Mouse (Mus musculus) testis, postnatal 14 days (tissue): ENCODE results near the gene Lrig1.

Experiments
- DNase-seq: peaks from one replicate; pipeline ENCODE4 v3.0.0; 2021; ENCODE audit warnings: low spot score

Gene Lrig1

GRCm38 (mm10) chr6:94698509-94699172, 1.3 kb downstream of the Lrig1 start:
- DNase-seq, result no peak

- DNase-seq, result no peak
Measured at GRCm38 (mm10) chr6:94697423-94697822, 2.5 kb downstream of the Lrig1 start.

- DNase-seq, result no peak
Measured at GRCm38 (mm10) chr6:94696182-94697080, 3.5 kb downstream of the Lrig1 start.

DNA sequence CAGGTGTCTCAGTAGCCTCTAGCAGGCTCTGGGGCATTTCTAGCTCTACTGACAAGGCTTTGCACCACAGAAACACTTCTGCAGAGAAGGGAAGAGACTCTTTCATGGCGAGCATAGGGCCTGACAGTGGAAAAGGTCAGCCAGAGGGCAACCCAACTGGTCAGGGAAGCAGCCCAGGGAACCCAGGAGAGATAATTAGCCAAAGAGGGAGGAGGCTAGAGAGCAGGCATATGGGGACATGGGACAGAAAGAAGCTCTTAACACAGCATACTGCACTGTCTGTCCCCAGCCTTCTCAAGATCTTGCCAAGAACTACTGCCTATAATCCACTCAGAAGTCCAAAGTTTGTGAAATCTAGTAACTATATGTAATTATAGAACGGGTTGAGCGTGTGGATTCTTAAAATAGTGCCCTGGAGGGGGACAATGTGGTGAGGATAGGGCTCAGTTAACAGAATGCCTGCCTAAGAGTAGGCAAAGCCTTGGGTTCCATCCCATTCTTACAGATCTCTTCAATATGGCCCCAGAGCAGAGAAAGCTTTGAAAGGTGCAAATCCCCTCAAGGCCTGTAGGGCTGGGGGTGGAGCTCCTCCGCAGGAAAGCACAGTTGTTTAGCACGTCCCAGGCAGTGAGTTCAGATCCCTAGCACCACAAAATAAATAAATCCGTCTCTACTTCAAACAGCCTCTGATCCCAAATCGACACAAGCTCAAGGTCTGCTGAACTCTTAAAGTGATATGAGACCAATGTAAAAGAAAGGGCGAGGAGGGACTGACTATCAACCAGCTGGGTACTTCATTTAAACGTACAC, 4.6 kb downstream of the Lrig1 start:
- DNase-seq, result no peak

- no peak for DNase-seq
Measured at GRCm38 (mm10) chr6:94694481-94694880, 5.5 kb downstream of the Lrig1 start.

DNA sequence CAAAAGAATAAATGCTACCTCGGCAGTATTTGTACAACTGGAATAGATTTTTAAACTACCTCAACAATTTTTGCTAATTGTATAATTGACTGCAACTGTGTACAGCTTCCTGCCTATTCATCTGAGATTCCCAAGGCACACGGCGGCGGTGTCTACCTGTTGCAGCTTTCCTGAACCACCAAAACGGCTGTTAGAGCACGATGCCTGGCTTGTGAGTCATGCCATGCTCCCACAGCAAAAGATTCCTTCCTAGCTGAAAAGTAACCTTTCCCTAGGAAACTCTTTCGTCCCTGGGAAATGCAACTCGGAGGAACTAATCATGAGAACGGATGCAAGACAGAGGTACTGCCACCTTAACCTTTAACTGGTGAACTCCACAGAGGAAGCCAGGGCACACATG, 6.9 kb downstream of the Lrig1 start:
- no peak for DNase-seq

DNA sequence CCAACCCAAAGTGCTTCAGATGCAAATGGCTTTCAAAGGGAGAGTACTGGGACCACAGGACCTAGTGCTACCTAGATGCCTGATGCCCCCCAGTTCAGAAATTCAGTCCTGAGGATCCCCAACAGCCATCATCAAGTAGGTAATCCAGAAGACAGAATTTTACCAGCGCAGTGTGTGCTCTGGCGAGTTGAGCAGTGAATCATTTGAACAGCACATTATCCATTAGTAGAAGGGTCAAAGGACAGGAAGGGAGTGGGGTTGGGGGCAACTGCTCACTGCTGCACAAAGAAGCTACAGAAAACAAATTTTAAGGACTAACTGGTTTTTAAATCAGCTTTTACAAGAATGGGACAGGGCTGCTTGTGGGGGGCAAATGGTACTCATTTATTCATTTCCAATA, 8.0 kb downstream of the Lrig1 start:
- no peak for DNase-seq

DNA sequence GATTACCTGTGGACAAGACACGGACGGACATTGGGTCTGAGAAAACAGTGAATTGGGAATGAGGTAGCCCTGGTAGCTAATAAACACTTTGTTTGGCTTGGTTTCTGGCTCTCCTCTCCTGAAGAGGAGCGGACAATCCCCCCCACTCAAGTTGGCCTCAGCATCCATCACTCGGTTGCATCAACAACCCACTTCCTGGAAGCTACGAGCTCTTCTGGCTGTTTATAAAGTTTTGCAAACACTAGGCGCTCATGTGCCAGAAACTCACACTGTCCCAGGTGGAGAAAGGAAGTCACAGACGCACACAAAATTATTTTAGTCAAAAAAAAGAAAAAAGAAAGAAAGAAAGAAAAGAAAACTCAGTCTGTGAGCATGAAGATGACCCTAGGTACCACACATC, 9.7 kb downstream of the Lrig1 start:
- DNase-seq, result no peak

DNA sequence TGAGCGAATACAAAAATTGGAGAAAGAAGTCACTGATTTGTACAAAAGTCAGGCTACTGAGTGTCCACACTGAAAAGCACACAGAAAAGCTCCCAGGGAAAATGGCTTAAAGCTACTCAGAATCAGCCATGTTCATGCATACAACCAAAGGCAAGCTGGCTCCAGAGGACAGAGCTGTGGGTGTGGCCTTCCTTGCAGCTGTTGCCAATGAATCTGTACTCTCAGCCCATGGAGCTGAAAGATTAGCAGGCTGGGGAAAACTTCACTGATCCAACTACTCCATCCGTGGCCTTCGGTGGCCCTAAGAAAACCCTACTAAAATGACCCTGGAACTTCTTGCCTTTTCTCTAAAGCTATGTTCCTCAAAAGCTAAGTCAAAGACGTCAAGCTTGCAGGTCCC, 11.2 kb downstream of the Lrig1 start:
- DNase-seq, result no peak

DNA sequence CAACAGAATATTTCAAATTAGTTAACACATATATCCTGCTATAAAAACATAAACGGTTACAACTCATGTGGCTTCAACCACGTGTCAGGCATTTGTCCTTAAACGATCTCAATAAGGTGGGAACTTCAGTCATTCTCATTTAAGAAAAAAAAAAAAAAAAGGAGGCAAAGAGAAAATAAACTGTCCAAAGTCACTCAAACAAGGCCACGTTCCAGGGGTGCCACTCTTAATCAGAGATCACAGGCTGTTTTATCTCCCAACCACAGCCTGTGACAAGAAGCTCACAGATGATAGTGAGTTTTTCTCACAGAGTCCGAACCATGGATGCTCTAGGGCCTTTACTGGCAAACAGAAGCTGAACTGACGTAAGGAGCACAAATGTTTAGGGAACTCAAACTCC, 13.9 kb downstream of the Lrig1 start:
- DNase-seq, result no peak

GRCm38 (mm10) chr6:94685611-94686010, 14.3 kb downstream of the Lrig1 start:
- no peak for DNase-seq

DNA sequence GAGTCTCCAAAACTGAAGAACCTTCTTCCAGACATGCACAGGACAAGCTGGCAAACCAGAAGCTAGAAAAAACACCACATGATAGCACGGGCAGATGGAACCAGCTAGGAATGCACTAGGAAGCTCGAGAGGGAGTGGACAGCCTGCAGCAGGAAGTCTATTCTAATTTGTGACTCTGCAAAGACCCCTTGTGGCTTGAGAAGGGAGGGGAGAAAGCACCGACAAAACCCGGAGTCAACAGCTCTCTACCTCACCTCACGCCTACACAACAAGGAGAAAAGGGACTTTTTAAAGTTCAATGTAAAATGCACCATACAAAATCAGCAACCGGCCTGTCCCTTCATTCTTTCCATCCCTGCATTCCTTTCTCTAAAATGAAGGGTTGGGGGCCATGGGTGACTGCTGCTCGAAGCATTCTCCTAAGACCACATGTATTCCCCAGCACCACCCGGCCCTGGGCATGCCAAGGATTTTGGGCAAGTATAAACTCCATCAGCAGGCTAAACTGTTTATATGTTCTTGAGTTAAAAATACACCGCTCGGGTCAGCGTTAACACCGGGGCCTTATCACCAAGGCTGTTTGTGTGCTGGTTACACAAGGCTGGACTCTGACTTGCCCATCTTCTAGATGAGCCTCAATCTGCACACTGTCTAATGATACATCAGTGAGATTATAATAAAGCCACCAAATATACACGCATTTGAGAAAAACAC, 15.0 kb downstream of the Lrig1 start:
- DNase-seq, result no peak

GRCm38 (mm10) chr6:94683701-94684100, 16.3 kb downstream of the Lrig1 start:
- DNase-seq, result no peak

DNA sequence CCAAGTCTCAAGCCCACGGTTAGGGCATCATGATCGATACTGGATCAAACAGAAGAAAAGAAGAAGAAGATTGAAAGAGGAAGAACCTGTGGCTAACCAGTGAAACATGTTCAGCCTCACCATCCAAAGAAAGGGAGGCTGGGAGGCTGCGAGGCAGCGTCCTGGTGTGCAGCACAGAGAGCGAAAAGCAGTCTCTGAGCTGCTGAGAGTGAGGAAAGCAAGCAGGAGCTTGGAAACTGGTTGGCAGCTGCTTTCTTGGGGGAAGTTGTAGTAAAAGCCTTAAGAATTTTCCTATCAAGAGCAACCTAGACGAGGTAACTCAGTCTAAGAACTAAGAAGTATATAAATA, 17.7 kb downstream of the Lrig1 start:
- DNase-seq, result no peak

DNA sequence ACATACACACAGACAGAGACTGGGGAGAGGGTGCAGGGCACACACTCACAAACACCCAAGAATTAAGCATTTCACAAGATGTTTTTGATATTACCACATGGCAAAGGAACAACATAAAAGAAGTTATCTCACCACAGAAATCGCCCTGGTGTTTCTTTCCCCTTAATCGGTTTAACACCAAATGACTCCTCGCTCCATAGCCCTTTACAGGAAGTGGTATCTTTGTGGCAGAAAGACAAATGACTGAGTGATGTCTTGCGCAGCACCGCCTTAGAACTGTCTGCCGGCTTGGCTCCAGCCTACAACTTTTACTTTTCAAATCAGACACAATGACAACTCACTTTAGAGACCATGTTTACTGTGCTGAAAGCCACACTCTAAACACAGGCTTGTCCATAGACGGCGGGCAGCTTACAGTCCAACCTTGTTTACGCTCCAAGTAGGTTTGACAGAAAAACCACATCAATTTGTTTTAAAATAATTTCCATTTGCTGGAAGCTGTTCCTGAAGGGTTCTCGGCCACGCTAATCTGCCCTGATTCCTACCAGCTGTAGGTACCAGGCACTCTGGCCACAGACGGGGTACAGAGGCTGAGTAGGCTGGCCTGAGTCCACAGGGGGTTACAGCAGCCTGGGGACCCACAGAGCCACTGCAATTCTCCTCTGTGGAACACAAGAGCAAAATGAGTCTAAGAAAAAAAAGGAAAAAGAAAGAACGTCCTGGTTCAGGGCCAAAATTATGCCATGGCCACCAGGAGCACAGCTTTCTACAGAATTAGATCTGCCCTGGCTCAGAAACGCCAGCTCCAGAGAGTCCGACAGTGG, 18.3 kb downstream of the Lrig1 start:
- no peak for DNase-seq

- no peak for DNase-seq
Measured at GRCm38 (mm10) chr6:94680760-94681445, 19.1 kb downstream of the Lrig1 start.

GRCm38 (mm10) chr6:94679249-94679648, 20.7 kb downstream of the Lrig1 start:
- no peak for DNase-seq

GRCm38 (mm10) chr6:94678377-94679164, 21.4 kb downstream of the Lrig1 start:
- no peak for DNase-seq

GRCm38 (mm10) chr6:94677448-94677847, 22.5 kb downstream of the Lrig1 start:
- DNase-seq, result no peak

DNA sequence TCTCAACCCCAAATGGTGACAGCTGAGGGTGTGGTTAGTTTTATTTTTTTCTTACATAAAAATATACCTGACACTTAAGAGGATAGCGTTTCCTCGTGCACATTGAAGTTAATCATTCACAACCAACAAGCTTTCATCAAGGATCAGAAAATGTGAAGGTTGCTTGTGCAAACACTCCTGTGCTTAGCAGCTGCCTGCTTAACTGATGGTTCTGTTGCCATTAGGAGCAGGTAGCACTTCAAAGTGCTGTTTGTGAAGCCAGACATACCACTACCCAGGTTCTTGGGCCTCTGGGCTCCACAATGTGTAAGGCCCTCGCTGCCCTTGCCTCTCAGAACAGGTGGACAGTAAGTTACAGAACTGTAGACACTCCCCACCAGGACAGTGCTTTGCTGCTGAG, 23.1 kb downstream of the Lrig1 start:
- no peak for DNase-seq
